Mouse (Mus musculus) liver, embryonic 11.5 days (tissue): ENCODE data around the gene Cnpy1. TPM values are rescaled to one million over a fixed set of nuclear protein-coding genes. Genes with fewer than 3 reads are reported as not detected.

Experiments used
- ATAC-seq: fragments of 200-750 bp; cut with Nextera tagmentation; replicated peaks from 2 replicates; pipeline ENCODE4 v1.8.0; 2017; ENCODE audit warnings: moderate number of reproducible peaks, mild to moderate bottlenecking, moderate TSS enrichment, moderate library complexity; ENCODE audit not compliant: low FRiP score
- DNase-seq: peaks from one replicate; pipeline ENCODE4 v3.0.0-alpha.2; 2017; ENCODE audit warnings: low spot score
- H3K27ac ChIP-seq: fragments of 300-500 bp; sonication (generic); 2 replicates; pipeline ENCODE4 v1.5.1; 2014; ENCODE audit warnings: mild to moderate bottlenecking, low read depth, low read length, control low read depth
- H3K27me3 ChIP-seq: fragments of 300-500 bp; sonication (generic); replicated peaks from 2 replicates; pipeline ENCODE4 v1.6.1; 2014; ENCODE audit warnings: low read length, mixed read lengths; ENCODE audit not compliant: control insufficient read depth, insufficient read depth
- H3K36me3 ChIP-seq: fragments of 300-500 bp; sonication (generic); 2 replicates; pipeline ENCODE4 v1.6.1; 2014; ENCODE audit warnings: mild to moderate bottlenecking, low read length, moderate library complexity, mixed read lengths; ENCODE audit not compliant: control insufficient read depth, insufficient read depth
- H3K4me1 ChIP-seq: fragments of 300-500 bp; sonication (generic); replicated peaks from 2 replicates; pipeline ENCODE4 v1.6.1; 2014; ENCODE audit warnings: low read length, mixed read lengths; ENCODE audit not compliant: control insufficient read depth, insufficient read depth
- H3K4me2 ChIP-seq: fragments of 300-500 bp; sonication (generic); 2 replicates; pipeline ENCODE4 v1.6.1; 2014; ENCODE audit warnings: mild to moderate bottlenecking, control low read depth, moderate library complexity
- H3K4me3 ChIP-seq: fragments of 300-500 bp; sonication (generic); 2 replicates; pipeline ENCODE4 v1.5.1; 2014; ENCODE audit warnings: low read depth, low read length, control low read depth
- H3K9ac ChIP-seq: fragments of 300-500 bp; sonication (generic); 2 replicates; pipeline ENCODE4 v1.6.1; 2014; ENCODE audit warnings: low read depth, low read length, control low read depth
- H3K9me3 ChIP-seq: fragments of 300-500 bp; sonication (generic); 2 replicates; pipeline ENCODE4 v1.6.1; 2016; ENCODE audit warnings: low read length, inconsistent platforms, mixed read lengths; ENCODE audit not compliant: control insufficient read depth
- WGBS: fragments of 180-500 bp; shearing (Covaris S2); extraction: QIAGEN DNeasy Blood & Tissue Kit; methylation state at CpG from one replicate; pipeline ENCODE4 v1.1.7; 2014; 5-methylcytosine and 5-hydroxymethylcytosine counted together
- polyA plus RNA-seq: library from polyadenylated mRNA; unstranded; fragments of >200 nt; fragmentation: Nextera tagmentation; extraction: Ambion mirVana; gene quantifications from 2 replicates; pipeline ENCODE4 v1.2.1, GENCODE M21; 2014

Gene Cnpy1
- polyA plus RNA-seq, 1 experiment from 2014 or later = 0.16 TPM

DNA sequence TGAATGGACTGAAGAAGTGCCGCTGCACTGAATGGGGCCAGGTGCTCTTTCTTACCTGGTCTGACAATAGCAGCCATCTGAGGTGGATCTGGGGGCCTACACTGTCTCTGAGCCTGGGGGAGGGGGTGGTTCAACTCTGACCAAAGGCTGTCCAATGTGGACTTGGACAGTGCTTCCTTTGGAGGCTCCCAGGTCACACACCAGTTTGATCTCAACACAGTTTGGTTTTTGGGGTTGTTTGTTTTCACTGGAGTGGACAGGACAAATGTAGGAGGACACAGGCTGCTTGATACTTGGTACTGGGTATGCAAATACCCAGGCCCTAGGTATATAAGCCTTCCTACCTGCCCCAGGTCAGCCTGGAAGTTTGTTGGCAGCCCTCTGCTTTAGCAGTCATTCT is 71.9 kb downstream of the Cnpy1 start:
- DNase-seq = no peak
- 7% methylated on average over 1 of the region's 1 CpGs for WGBS

DNA sequence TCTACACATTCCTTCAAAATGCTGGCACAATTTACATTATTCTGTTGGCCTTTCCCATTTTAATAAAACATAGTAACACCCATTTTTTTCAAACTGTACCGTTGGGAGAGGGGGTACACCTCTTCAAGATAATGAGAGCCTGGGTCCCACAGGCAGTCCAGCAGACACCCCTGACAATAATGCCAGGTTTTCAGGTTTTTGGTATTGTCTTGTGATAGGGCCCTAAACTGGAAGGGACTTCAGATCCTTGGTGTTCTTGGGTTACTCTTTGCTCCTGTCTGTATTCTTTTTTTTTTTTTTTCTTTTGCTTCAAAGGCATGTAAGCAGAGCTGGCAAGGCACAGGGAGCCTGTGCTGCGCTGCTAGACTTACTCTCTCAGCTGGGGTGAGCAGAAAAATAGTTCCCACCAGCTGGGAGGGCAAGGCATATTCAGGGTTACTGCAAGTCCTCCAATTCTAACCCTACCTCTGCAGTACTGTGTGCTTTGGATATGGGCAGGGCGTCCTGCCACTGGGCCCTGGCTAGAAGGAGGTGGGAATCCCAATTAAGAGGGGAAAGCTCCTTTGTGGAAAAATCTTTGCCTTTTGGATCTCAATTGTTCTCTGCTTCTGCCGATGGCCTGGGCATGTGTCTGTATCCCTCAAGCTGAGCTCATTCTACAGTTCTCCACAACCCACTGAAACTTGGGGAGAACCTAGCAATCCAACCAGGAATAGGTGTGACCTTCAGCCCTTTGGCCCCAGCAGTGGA is 72.5 kb downstream of the Cnpy1 start:
- H3K4me3 ChIP-seq = no peak overlapping the region
- no peaks in the 10 kb centered on the region; the same call in 1 of the 2 replicates for H3K4me1 ChIP-seq
- ATAC-seq (no peak), DNase-seq (no peak)
- H3K9ac ChIP-seq = no peak overlapping the region
- H3K27ac ChIP-seq = no peak overlapping the region
- 11% methylated on average over 4 of the region's 4 CpGs for WGBS
- no peak overlapping the region for H3K4me2 ChIP-seq
- H3K36me3 ChIP-seq = no peaks in the 10 kb centered on the region
- peaks cover 96% of the 10 kb centered on the region for H3K27me3 ChIP-seq
- H3K9me3 ChIP-seq = no peaks in the 10 kb centered on the region

More for the DNA sequence above, 71.9 kb downstream of the Cnpy1 start:
- peaks cover 96% of the 10 kb centered on the region for H3K27me3 ChIP-seq
- no peak overlapping the region for H3K9ac ChIP-seq
- no peak for ATAC-seq
- no peaks in the 10 kb centered on the region for H3K36me3 ChIP-seq
- H3K4me2 ChIP-seq = no peak overlapping the region
- no peaks in the 10 kb centered on the region for H3K9me3 ChIP-seq
- no peak overlapping the region for H3K4me3 ChIP-seq
- no peak overlapping the region for H3K27ac ChIP-seq
- no peaks in the 10 kb centered on the region for H3K4me1 ChIP-seq

DNA sequence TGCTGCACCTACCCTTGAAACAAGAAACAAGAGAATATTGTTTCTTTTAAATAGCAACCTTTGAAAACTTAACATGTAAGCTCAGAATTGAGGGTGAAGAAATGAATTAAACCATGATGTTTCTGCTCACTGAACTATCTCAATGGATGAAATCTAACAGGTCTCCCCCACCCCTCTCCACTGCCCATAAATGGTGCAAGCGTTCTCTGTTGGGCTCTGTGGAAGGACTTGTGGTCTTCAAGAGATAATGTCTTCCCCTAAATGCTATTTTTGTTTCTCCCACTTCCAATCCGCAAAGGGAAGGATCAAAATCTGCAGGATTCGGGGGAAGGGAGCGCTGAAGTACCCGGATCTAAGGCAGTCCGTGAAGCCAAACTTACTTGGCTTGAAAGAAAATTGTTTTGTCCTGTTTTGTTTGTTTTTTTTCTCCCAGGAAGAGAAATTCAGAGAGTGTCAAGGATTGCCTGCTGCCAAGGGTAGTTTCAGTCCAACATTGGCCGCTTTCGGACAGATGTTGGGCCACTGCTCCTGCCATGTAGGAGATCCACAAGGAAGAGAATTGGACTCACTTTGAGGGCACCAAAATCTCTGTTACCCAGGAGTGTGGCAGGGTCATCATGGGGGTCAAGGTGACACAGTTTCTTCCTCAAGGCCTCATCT is 73.2 kb downstream of the Cnpy1 start:
- H3K27ac ChIP-seq = no peak overlapping the region
- H3K9me3 ChIP-seq = no peaks in the 10 kb centered on the region
- no peaks in the 10 kb centered on the region; the same call in 1 of the 2 replicates for H3K4me1 ChIP-seq
- no peak for ATAC-seq
- no peak overlapping the region for H3K4me2 ChIP-seq
- WGBS = 9% methylated on average over 8 of the region's 8 CpGs
- no peak overlapping the region for H3K9ac ChIP-seq
- no peaks in the 10 kb centered on the region for H3K36me3 ChIP-seq
- H3K27me3 ChIP-seq = peaks cover 97% of the 10 kb centered on the region
- H3K4me3 ChIP-seq = no peak overlapping the region
- DNase-seq = no peak

DNA sequence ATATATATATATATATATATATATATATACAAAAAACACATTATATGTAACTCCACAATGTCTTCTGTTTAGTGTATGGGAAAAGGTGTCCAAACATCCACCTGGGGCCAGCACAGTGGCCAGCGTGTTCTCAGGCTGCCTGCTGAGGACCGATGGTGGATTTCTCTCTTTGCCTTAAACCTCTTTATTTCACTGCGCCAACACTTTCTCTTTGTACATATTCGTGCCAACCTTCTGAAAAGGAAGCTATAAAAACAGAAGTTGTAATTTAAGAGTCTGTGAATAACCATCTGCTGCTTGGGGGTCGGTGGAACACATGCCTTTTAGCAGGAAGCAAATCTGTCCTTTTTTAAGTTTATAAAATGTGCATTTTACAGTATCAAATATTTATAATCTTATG is 73.9 kb downstream of the Cnpy1 start:
- Histone ChIP-seq H3K27me3 (peaks cover 97% of the 10 kb centered on the region), H3K4me1 (no peaks in the 10 kb centered on the region; the same call in 1 of the 2 replicates), H3K9ac (no peak overlapping the region), H3K27ac (no peak overlapping the region), H3K4me2 (no peak overlapping the region), H3K4me3 (no peak overlapping the region), H3K9me3 (no peaks in the 10 kb centered on the region), H3K36me3 (no peaks in the 10 kb centered on the region)
- no peak for DNase-seq
- ATAC-seq = no peak
- 24% methylated on average over 5 of the region's 5 CpGs for WGBS

DNA sequence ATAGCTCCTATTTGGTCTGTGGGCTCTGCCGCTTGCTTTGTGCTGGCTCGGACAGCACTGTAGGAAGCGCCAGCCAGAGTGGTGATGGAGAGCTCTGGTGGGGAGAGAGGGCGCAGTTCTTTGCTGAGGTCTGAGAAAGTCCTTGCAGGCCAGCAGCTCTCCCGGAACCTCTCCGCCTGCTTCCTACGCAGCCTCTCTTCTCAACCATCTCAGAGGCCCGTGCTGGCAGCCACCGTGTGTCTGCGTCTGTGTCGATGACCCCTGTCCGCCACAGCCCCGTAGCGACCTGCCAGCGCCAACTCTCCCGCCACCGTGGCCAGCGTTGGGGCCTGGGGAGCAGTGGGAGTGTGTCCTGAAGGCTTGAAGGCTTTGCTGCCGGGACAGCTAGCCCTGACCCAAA is 74.7 kb downstream of the Cnpy1 start:
- WGBS = 4% methylated on average over 19 of the region's 19 CpGs
- ATAC-seq (no peak), DNase-seq (no peak)
- Histone ChIP-seq H3K9me3 (no peaks in the 10 kb centered on the region), H3K9ac (no peak overlapping the region), H3K36me3 (no peaks in the 10 kb centered on the region), H3K4me2 (no peak overlapping the region), H3K27ac (no peak overlapping the region), H3K27me3 (peaks cover 97% of the 10 kb centered on the region), H3K4me1 (peaks cover 2% of the 10 kb centered on the region; the same call in 1 of the 2 replicates), H3K4me3 (no peak overlapping the region)

DNA sequence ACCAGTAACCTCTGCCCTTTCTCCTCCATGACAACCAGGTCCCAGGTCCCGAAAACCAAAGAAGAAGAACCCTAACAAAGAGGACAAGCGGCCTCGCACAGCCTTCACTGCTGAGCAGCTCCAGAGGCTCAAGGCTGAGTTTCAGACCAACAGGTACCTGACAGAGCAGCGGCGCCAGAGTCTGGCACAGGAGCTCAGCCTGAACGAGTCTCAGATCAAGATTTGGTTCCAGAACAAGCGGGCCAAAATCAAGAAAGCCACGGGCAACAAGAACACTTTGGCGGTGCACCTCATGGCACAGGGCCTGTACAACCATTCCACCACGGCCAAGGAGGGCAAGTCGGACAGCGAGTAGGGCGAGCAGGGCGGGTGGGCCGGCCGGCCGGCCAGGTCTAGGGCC is 75.5 kb downstream of the Cnpy1 start:
- no peak overlapping the region for H3K9ac ChIP-seq
- DNase-seq = no peak
- peaks cover 97% of the 10 kb centered on the region for H3K27me3 ChIP-seq
- 14% methylated on average over 17 of the region's 17 CpGs for WGBS
- peaks cover 4% of the 10 kb centered on the region for H3K4me1 ChIP-seq
- no peak overlapping the region for H3K27ac ChIP-seq
- H3K9me3 ChIP-seq = no peaks in the 10 kb centered on the region
- H3K4me3 ChIP-seq = no peak overlapping the region
- no peaks in the 10 kb centered on the region for H3K36me3 ChIP-seq
- no peak for ATAC-seq
- H3K4me2 ChIP-seq = no peak overlapping the region

DNA sequence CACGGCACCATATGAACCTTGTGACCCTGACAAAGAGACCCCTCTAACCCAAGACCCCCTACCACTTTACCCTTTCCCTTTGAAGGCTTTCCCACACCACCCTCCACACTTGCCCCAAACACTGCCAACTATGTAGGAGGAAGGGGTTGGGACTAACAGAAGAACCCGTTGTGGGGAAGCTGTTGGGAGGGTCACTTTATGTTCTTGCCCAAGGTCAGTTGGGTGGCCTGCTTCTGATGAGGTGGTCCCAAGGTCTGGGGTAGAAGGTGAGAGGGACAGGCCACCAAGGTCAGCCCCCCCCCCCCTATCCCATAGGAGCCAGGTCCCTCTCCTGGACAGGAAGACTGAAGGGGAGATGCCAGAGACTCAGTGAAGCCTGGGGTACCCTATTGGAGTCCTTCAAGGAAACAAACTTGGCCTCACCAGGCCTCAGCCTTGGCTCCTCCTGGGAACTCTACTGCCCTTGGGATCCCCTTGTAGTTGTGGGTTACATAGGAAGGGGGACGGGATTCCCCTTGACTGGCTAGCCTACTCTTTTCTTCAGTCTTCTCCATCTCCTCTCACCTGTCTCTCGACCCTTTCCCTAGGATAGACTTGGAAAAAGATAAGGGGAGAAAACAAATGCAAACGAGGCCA is 76.3 kb downstream of the Cnpy1 start:
- 17% methylated on average over 5 of the region's 5 CpGs for WGBS
- Histone ChIP-seq H3K4me3 (no peak overlapping the region), H3K36me3 (no peaks in the 10 kb centered on the region), H3K27ac (no peak overlapping the region), H3K4me2 (no peak overlapping the region), H3K9me3 (no peaks in the 10 kb centered on the region), H3K4me1 (peaks cover 4% of the 10 kb centered on the region), H3K27me3 (peaks cover 97% of the 10 kb centered on the region), H3K9ac (no peak overlapping the region)
- ATAC-seq = no peak
- DNase-seq = no peak

DNA sequence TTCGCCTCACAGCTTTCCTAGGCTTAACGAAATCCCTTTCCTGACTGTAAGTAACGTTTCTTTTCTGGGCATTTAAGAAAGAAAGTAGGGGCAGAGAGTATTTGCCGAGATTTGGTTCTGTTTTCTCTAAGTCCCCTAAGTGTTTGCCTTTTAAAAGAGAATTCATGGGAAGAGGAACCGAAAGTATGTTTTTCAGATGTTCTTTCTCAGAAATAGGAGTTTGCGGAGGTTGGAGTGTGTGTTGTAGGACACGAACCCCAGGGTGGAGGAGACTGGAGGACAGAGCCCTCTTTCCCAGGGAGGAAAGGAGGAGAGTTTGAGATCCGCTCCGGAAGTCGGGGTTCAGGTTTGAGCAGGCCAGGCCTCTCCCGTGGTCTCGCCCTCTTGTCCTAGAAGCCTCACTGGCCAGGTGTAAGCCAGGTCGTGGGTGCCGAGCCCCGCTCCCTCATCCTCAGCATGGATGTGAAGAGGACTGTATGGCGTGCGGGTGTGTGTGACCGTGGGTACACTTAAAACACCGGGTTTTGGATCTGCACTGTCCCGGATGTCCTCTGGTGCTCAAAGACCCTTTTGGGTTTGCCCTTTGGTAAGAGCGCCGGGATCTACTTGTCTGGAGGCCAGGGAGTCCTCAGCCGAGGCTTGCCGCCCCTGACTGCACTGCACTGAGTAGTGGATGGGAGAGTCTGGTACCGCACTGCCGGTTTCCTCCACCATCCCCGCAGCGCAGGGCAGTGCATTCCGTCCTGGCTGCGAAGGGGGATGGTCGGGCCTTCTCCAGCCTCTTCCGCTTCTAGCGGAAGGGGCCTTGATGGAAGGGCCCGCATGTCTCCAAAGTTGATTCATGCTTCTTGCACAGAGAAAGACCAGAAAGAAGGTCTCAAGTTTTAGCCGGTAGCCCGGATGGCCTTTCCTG is 77.1 kb downstream of the Cnpy1 start:
- Histone ChIP-seq H3K27me3 (peaks cover 97% of the 10 kb centered on the region), H3K9ac (no peak overlapping the region), H3K4me1 (peaks cover 4% of the 10 kb centered on the region), H3K27ac (no peak overlapping the region), H3K36me3 (no peaks in the 10 kb centered on the region), H3K9me3 (no peaks in the 10 kb centered on the region), H3K4me2 (peak overlapping the region; percentile 17; the same call in 1 of the 2 replicates), H3K4me3 (no peak overlapping the region)
- WGBS = 3% methylated on average over 36 of the region's 36 CpGs
- ATAC-seq (no peak), DNase-seq (no peak)
